Mouse (Mus musculus): Measurements from ENCODE around the gene Net1.
"Not testable (repeated sequence)": the region's sequence is repeated elsewhere in the genome, so short reads cannot be mapped to it uniquely, and the experiment has no call there.

The Net1 gene

GRCm38 (mm10) chr13:3889111-3889510 lies 28.9 kb downstream of the Net1 start:
- no peak for DNase-seq

- DNase-seq = no peak
Measured at GRCm38 (mm10) chr13:3886663-3887062, 31.4 kb downstream of the Net1 start.

DNA sequence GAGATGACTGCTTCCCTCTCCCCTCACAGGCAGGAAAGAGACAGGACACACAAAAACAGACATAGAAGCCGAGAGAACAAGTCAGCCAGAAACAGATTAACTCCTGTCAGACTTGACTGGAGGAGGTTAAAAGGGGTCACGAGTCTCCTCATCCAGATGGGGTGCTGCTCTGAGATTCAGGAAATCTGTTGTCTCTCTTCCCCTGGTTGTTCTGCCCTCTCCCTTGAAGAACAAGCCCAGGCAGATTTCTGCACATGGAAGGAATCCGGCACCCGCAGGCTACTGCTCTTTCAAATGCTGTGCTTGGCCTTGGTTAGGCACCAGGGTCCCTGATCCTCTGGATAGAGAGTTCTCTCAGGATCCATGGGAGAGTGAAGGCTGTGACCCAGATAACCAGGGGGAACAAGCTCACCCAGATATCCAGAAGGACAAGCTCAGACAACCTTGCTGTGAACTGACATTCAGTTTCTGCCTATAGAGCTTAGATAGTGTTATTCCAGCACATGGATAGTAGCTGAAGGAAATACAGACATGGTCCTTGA lies 40.3 kb downstream of the Net1 start:
- DNase-seq = no peak

- peak; percentile 15 to 24 for DNase-seq
Measured at GRCm38 (mm10) chr13:3877185-3877584, 40.8 kb downstream of the Net1 start.

- DNase-seq = peak; percentile 23 to 39
Measured at GRCm38 (mm10) chr13:3876448-3876847, 41.6 kb downstream of the Net1 start.

DNA sequence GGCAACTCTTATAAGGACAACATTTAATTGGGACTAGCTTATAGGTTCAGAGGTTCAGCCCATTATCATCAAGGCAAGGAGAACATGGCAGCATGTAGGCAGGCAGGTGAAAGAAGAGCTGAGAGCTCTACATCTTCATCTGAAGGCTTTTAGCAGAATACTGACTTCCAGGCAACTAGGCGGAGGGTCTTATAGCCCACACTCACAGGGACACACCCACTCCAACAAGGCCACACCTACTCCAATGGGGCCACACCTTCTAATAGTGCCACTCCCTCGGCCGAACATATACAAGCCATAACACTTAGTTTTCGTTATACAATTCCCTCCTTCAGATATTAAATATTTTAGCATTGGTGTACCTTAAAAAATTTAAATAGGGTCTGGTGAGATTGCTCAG lies 45.2 kb downstream of the Net1 start:
- DNase-seq = no peak

DNA sequence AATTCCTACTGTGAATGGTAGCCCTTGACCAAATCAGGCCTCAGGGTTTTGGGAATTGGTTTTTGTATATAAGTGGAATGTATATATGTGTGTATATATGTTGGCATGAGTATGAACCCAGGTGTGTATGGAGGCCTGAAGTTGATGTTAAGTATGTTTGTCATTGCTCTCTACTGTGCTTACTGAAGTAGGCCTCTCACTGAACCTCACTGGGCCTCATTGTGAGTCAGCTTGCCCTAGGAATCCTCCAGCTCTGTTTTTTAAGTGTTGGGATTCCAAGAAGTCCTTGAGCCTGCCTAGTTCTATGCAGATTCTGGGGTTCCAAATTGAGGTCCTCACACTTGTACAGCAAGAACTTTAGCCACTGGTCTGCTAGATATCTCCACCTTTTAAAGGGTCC lies 48.1 kb downstream of the Net1 start:
- DNase-seq = no peak

- no peak for DNase-seq
Measured at GRCm38 (mm10) chr13:3867158-3867557, 50.9 kb downstream of the Net1 start.

DNA sequence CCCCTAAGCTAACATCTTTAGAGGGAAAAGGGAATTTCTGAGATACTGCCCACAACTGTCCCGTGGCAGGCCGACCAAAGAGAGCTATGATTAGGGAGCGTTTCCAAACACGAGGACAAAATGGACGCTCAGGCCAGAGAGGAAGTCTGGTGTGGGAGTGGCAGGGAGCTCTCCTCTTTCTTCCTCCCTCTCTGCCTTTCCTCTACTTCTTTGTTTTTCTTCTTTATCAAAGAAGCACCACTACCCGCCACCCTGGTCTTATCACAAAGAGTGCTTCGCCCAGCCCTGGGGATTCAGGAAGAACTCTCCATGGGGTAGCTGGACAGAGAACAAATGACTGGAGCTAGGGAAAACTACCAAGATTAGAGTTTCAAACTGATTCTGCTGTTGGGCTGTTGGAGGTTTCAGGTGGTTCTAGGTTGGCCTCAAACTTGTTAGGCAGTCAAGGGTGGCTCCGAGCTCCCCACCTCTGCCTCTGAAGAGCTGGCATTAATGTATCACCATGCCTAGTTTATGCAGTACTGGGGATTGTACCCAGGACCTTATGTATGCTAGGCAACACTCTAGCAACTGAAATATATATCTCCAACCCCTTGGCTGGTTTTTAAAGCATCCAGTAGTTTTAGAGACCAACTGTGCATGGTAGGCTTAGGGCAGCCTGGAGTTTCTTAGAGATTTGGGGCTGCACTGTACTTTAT lies 51.5 kb downstream of the Net1 start:
- no peak for DNase-seq

GRCm38 (mm10) chr13:3865648-3866354 lies 52.2 kb downstream of the Net1 start:
- DNase-seq = no peak

DNA sequence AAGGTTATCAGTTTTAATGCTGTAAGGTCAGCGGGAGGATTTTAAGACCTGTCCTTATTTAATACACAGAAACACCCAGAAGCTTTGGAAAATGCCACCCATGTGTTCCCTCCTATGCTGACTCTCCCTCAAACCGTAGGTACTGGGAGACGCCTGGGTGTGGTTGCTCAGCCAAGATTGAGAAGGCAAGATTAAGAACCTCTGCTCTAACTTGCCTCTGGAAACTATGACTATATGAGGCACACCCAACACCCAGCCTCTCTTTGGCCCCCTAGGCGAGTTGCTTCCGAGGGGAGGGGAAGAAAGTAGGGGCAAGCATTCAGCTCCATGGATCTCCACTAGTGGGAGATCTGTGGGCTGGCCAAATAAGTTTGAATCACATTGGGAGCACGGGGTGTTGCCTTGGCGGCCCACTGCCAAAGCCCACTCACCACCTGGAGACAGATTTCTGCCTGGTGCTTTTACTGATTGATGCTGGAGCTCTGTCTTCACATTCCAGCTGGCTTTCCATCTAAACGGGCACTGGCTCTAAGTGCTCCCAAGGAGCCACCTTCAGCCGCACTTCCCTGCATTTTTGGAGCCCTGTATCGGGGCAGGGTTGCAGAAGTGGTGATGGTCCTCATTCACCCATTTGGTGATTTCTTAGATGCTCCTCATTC lies 55.0 kb downstream of the Net1 start:
- DNase-seq = no peak

DNA sequence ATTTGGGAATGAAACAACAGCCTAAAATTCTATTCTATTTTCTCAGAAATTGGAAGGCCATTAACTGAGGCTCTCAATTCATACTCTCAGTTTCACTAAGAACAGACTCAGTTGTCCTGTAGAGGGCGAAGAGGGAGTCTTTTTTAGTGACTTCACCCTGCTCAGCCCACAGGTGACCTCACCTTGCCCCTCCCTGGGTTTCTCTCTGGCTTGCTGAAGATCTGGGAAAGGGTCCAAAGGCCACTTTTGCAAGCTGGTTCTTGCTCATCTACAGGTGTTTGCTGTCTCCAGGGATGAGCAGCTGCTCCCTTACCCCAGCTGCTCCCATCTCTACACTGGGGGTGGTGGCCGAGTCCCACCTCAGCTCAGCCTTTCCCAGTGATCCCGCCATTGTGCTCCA lies 55.7 kb downstream of the Net1 start:
- no peak for DNase-seq

GRCm38 (mm10) chr13:3861251-3861650 lies 56.8 kb downstream of the Net1 start:
- no peak for DNase-seq

DNA sequence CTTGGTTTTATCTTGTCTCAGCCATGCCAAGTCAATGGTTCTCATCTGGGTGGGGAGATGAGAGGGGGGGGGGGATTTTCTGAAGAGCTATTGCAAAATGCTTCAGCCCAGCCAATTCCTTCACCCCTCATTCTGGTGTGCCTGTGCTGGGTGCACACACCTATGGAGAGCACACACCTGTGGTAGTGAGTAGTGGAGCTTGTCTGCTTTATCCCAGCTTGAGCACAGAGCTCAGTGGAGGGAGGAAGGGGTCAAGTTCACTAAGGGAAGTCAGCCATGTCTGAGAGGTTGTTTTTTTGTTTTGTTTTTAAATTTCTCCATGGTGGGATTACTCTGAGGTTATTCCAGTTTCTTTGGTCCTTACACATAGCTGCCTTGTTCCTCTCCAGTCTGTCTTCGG lies 61.8 kb downstream of the Net1 start:
- no peak for DNase-seq

GRCm38 (mm10) chr13:3854856-3855255 lies 63.2 kb downstream of the Net1 start:
- no peak for DNase-seq

DNA sequence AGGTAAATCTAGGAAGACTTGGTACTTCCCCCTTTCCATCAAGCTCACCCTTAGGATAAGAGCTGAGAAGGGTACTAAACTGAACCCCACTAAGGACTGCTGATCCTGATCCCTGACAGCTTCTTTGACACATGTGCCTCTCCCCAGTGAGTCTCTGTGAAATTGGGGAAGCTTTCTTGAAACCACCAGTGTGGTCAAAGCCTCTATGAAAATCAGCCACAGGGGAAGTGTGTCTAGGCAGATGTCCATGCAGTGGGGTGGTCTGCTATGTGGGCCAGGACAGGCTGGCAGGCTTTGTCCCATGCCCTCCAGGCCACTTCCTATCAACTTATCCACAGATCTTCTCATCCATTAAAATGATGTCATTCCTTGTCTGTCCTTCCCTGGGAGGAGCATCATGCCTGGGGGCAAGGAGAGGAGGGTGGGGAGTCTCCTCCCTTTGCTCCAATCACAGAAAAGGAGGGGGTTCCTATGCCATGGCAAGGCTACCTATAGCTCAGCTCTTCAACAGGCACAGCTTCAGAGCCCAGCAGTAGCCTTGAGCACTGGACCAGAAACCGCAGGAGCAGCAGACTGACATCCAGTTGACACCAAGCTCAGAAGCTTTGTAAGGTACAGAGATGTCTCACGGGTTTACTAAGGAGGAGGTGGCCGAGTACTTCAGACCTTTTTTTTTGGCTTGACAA lies 64.2 kb downstream of the Net1 start, which contains the start of gene Calm5:
Calm5 (plus strand) TSS at position 526 of the 686 bp plus-strand sequence.
- not testable (repeated sequence) for DNase-seq

DNA sequence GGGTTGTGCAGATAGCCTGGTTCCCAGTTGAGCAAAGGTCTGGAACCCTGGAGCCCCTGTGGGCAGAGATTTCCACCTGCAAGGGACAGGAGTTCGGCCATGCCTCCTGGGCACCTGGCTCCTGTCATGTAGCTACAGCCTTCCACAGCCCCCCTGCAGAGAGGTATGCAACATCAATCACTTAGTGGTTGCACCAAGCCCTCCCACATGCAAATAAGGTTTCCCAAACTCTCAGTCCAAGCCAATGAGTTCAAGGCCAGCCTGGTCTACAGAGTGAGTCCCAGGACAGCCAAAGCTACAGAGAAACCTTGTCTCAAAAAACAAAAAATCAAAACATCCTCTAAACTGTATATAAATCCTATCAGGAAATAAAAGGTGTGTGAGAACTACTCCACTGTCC lies 67.7 kb downstream of the Net1 start:
- no peak for DNase-seq

- DNase-seq = not testable (repeated sequence)
Measured at GRCm38 (mm10) chr13:3840662-3841061, 77.4 kb downstream of the Net1 start.

DNA sequence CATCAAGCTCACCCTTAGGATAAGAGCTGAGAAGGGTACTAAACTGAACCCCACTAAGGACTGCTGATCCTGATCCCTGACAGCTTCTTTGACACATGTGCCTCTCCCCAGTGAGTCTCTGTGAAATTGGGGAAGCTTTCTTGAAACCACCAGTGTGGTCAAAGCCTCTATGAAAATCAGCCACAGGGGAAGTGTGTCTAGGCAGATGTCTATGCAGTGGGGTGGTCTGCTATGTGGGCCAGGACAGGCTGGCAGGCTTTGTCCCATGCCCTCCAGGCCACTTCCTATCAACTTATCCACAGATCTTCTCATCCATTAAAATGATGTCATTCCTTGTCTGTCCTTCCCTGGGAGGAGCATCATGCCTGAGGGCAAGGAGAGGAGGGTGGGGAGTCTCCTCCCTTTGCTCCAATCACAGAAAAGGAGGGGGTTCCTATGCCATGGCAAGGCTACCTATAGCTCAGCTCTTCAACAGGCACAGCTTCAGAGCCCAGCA lies 80.7 kb downstream of the Net1 start, which contains the start of gene Calm4:
Calm4 (plus strand) TSS at position 446 of the 496 bp plus-strand sequence.
- DNase-seq = not testable (repeated sequence)

- DNase-seq = not testable (repeated sequence)
Measured at GRCm38 (mm10) chr13:3833644-3834043, 84.4 kb downstream of the Net1 start.

- no peak for DNase-seq
Measured at GRCm38 (mm10) chr13:3832450-3832849, 85.6 kb downstream of the Net1 start.
